Mouse (Mus musculus): Measurements from ENCODE around the gene Slc29a1.

Slc29a1 gene

GRCm38 (mm10) chr17:45568990-45569389 lies 30.4 kb downstream of the Slc29a1 start:
- DNase-seq: no peak

- DNase-seq: no peak
Observed at GRCm38 (mm10) chr17:45567162-45567601, 32.2 kb downstream of the Slc29a1 start.

- DNase-seq: no peak
Observed at GRCm38 (mm10) chr17:45566360-45567161, 32.8 kb downstream of the Slc29a1 start.

- DNase-seq: no peak
Observed at GRCm38 (mm10) chr17:45566031-45566359, 33.4 kb downstream of the Slc29a1 start.

GRCm38 (mm10) chr17:45565103-45565502 lies 34.3 kb downstream of the Slc29a1 start:
- no peak for DNase-seq

- DNase-seq: no peak
Observed at GRCm38 (mm10) chr17:45564531-45565084, 34.8 kb downstream of the Slc29a1 start.

- DNase-seq: peak; percentile 90 to 94
Observed at GRCm38 (mm10) chr17:45563655-45564530, 35.5 kb downstream of the Slc29a1 start, which contains the start of gene Slc35b2. Gene Slc35b2, plus strand, starts transcription at chr17:45563874.

GRCm38 (mm10) chr17:45563216-45563615 lies 36.2 kb downstream of the Slc29a1 start:
- no peak for DNase-seq

GRCm38 (mm10) chr17:45559732-45560525 lies 39.5 kb downstream of the Slc29a1 start:
- DNase-seq: peak; percentile 53 to 72

GRCm38 (mm10) chr17:45557998-45558862 lies 41.2 kb downstream of the Slc29a1 start:
- peak in 1 of 2 experiments; percentile 38 for DNase-seq

GRCm38 (mm10) chr17:45557246-45557824 lies 42.1 kb downstream of the Slc29a1 start:
- no peak for DNase-seq

GRCm38 (mm10) chr17:45556514-45557245 lies 42.7 kb downstream of the Slc29a1 start:
- no peak for DNase-seq

GRCm38 (mm10) chr17:45556107-45556489 lies 43.3 kb downstream of the Slc29a1 start:
- no peak for DNase-seq

- peak; percentile 93 to 94 for DNase-seq
Observed at GRCm38 (mm10) chr17:45555452-45556106, 43.8 kb downstream of the Slc29a1 start, which contains the start of gene Nfkbie. Gene Nfkbie, plus strand, starts transcription at chr17:45555703.

- DNase-seq: no peak
Observed at GRCm38 (mm10) chr17:45554420-45554819, 45.0 kb downstream of the Slc29a1 start.

- no peak for DNase-seq
Observed at GRCm38 (mm10) chr17:45553065-45553464, 46.3 kb downstream of the Slc29a1 start.

- peak; percentile 90 to 96 for DNase-seq
Observed at GRCm38 (mm10) chr17:45551816-45552451, 47.5 kb downstream of the Slc29a1 start.

- no peak for DNase-seq
Observed at GRCm38 (mm10) chr17:45551249-45551796, 48.1 kb downstream of the Slc29a1 start.

- peak in 1 of 2 experiments; percentile 36 for DNase-seq
Observed at GRCm38 (mm10) chr17:45550253-45550652, 49.2 kb downstream of the Slc29a1 start.

Measured in cerebellum, postnatal 36 days (tissue).